Mouse (Mus musculus) mouse embryonic stem cell (cell line): Measurements from ENCODE around the gene 4930404N11Rik.

Source experiments
- in situ Hi-C, 2 experiments: fragments of 300-500 bp; cut with MboI; formaldehyde crosslinking; loops; 1 replicate in 1 of 2; 3 replicates in 1 of 2; pipeline ENCODE4 v1.14.3; 2019 to 2020; ENCODE audit warnings: low sequenced_read_pairs in 2 of 2, low pct_unique_long_range_greater_than_20kb in 1 of 2, mixed read lengths in 1 of 2; ENCODE audit not compliant: unreplicated experiment in 1 of 2

Gene 4930404N11Rik

GRCm38 (mm10) chr10:81323791-81324530, 41.7 kb downstream of the 4930404N11Rik start:
- in situ Hi-C loops, result no loop called here

- in situ Hi-C loops, result no loop called here
These were observed 42.4 kb downstream of the 4930404N11Rik start for GRCm38 (mm10) chr10:81323141-81323775.

- in situ Hi-C loops, result no loop called here
These were observed 43.2 kb downstream of the 4930404N11Rik start for GRCm38 (mm10) chr10:81322444-81322843.

- in situ Hi-C loops, result no loop called here
These were observed 44.2 kb downstream of the 4930404N11Rik start for GRCm38 (mm10) chr10:81321436-81321835.

GRCm38 (mm10) chr10:81320550-81321347, 44.9 kb downstream of the 4930404N11Rik start, which contains the start of gene Cactin:
TSS of gene Cactin (plus strand) at chr10:81321103.
- in situ Hi-C loops, result no loop called here

GRCm38 (mm10) chr10:81319741-81320549, 45.7 kb downstream of the 4930404N11Rik start:
- in situ Hi-C loops, result no loop called here

- in situ Hi-C loops, result no loop called here
These were observed 46.3 kb downstream of the 4930404N11Rik start for GRCm38 (mm10) chr10:81319330-81319699.

GRCm38 (mm10) chr10:81318589-81319329, 46.9 kb downstream of the 4930404N11Rik start:
- in situ Hi-C loops, result no loop called here

GRCm38 (mm10) chr10:81317273-81317672, 48.3 kb downstream of the 4930404N11Rik start:
- in situ Hi-C loops, result no loop called here

- in situ Hi-C loops, result no loop called here
These were observed 49.1 kb downstream of the 4930404N11Rik start for GRCm38 (mm10) chr10:81316338-81317060.

- in situ Hi-C loops, result no loop called here
These were observed 50.0 kb downstream of the 4930404N11Rik start for GRCm38 (mm10) chr10:81315587-81315986.

GRCm38 (mm10) chr10:81314201-81314600, 51.4 kb downstream of the 4930404N11Rik start:
- in situ Hi-C loops, result no loop called here

- in situ Hi-C loops, result no loop called here
These were observed 52.0 kb downstream of the 4930404N11Rik start for GRCm38 (mm10) chr10:81313581-81313980.
